Mouse (Mus musculus): ENCODE results near the gene Zbtb8a.

DNA sequence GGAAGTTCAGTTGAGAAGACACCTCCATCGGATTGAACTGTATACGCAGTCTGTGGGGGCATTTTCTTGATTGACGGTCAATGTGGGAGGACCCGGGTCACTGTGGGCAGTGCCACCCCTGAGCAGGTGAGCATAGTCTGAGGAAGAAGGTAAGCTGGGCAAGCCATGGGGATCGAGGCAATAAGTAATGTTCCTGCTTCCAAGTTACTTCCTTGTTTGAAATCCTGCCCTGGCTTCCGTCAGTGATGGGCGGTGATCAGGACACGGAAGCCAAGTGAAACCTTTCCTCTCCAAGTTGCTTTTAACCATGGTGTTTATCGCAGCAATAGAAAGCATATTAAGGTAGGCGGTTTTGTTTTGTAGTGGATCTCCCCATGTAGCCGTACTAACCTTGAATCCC, 7.8 kb upstream of the Zbtb8a start:
- peak; percentile 55; the same call in 1 of the 2 replicates for TF ChIP-seq POLR2A (IDR thresholded peaks at IDR 0.05; ENCODE audit: borderline replicate concordance, extremely low read depth, low read depth, low read length)
- TF ChIP-seq CTCF (IDR thresholded peaks at IDR 0.05; ENCODE audit: insufficient read depth, low read length), result no peak

All from lung, adult 2 months (tissue).